Mouse (Mus musculus): Measurements from ENCODE around the gene Troap. TPM values are rescaled to one million over a fixed set of nuclear protein-coding genes. Genes with fewer than 3 reads are reported as not detected.
"Not testable (repeated sequence)": the region's sequence is repeated elsewhere in the genome, so short reads cannot be mapped to it uniquely, and the experiment has no call there.

Gene Troap
- polyA plus RNA-seq, 1 experiment from 2014 or later: 13.3 TPM

GRCm38 (mm10) chr15:99039306-99039705, 35.1 kb upstream of the Troap start:
- Histone ChIP-seq H3K27me3 (ENCODE audit: control insufficient read depth, insufficient read depth, low read depth, low read length) (no peaks in the 10 kb centered on the region), H3K36me3 (ENCODE audit: control insufficient read depth, insufficient read depth) (peaks cover 35% of the 10 kb centered on the region), H3K4me3 (ENCODE audit: low read depth, low read length) (no peak overlapping the region), H3K9ac (ENCODE audit: low read depth, low read length) (no peak overlapping the region), H3K9me3 (replicated peaks; ENCODE audit: control insufficient read depth, low read length) (no peaks in the 10 kb centered on the region), H3K4me2 (ENCODE audit: low read depth, low read length) (no peak overlapping the region), H3K27ac (ENCODE audit: low read length) (no peak overlapping the region), H3K4me1 (ENCODE audit: control insufficient read depth, low read depth, low read length) (peaks cover 9% of the 10 kb centered on the region)
- 66% methylated on average over 4 of the region's 4 CpGs for WGBS (ENCODE audit: insufficient replicate concordance)
- ATAC-seq (ENCODE audit: low read depth): no peak

- peaks cover 25% of the 10 kb centered on the region for H3K36me3 ChIP-seq (ENCODE audit: control insufficient read depth, insufficient read depth)
- no peak overlapping the region for H3K9ac ChIP-seq (ENCODE audit: low read depth, low read length)
- WGBS (ENCODE audit: insufficient replicate concordance): 59% methylated on average over 26 of the region's 26 CpGs
- H3K4me2 ChIP-seq (ENCODE audit: low read depth, low read length): no peak overlapping the region
- peaks cover 2% of the 10 kb centered on the region; the same call in 1 of the 2 replicates for H3K4me1 ChIP-seq (ENCODE audit: control insufficient read depth, low read depth, low read length)
- no peaks in the 10 kb centered on the region for H3K9me3 ChIP-seq (replicated peaks; ENCODE audit: control insufficient read depth, low read length)
- no peaks in the 10 kb centered on the region for H3K27me3 ChIP-seq (ENCODE audit: control insufficient read depth, insufficient read depth, low read depth, low read length)
- no peak overlapping the region for H3K27ac ChIP-seq (ENCODE audit: low read length)
- ATAC-seq (ENCODE audit: low read depth): no peak
- no peak overlapping the region for H3K4me3 ChIP-seq (ENCODE audit: low read depth, low read length)
Measured at GRCm38 (mm10) chr15:99039996-99040919, 34.1 kb upstream of the Troap start.

- Histone ChIP-seq H3K9ac (ENCODE audit: low read depth, low read length) (no peak overlapping the region), H3K36me3 (ENCODE audit: control insufficient read depth, insufficient read depth) (peaks cover 16% of the 10 kb centered on the region), H3K9me3 (replicated peaks; ENCODE audit: control insufficient read depth, low read length) (no peaks in the 10 kb centered on the region), H3K4me3 (ENCODE audit: low read depth, low read length) (no peak overlapping the region), H3K4me1 (ENCODE audit: control insufficient read depth, low read depth, low read length) (peaks cover under 1% of the 10 kb centered on the region; the same call in 1 of the 2 replicates), H3K27me3 (ENCODE audit: control insufficient read depth, insufficient read depth, low read depth, low read length) (no peaks in the 10 kb centered on the region), H3K27ac (ENCODE audit: low read length) (no peak overlapping the region), H3K4me2 (ENCODE audit: low read depth, low read length) (no peak overlapping the region)
- ATAC-seq (ENCODE audit: low read depth): no peak
- 65% methylated on average over 21 of the region's 21 CpGs for WGBS (ENCODE audit: insufficient replicate concordance)
Measured at GRCm38 (mm10) chr15:99040920-99041856, 33.2 kb upstream of the Troap start.

GRCm38 (mm10) chr15:99042334-99042733, 32.0 kb upstream of the Troap start:
- Histone ChIP-seq H3K4me2 (ENCODE audit: low read depth, low read length) (no peak overlapping the region), H3K36me3 (ENCODE audit: control insufficient read depth, insufficient read depth) (peaks cover 9% of the 10 kb centered on the region; the same call in 1 of the 2 replicates), H3K4me1 (ENCODE audit: control insufficient read depth, low read depth, low read length) (no peaks in the 10 kb centered on the region; the same call in 1 of the 2 replicates), H3K9me3 (replicated peaks; ENCODE audit: control insufficient read depth, low read length) (no peaks in the 10 kb centered on the region), H3K9ac (ENCODE audit: low read depth, low read length) (no peak overlapping the region), H3K27me3 (ENCODE audit: control insufficient read depth, insufficient read depth, low read depth, low read length) (no peaks in the 10 kb centered on the region), H3K27ac (ENCODE audit: low read length) (no peak overlapping the region), H3K4me3 (ENCODE audit: low read depth, low read length) (no peak overlapping the region)
- 53% methylated on average over 5 of the region's 5 CpGs for WGBS (ENCODE audit: insufficient replicate concordance)
- ATAC-seq (ENCODE audit: low read depth): peak; percentile 63

- Histone ChIP-seq H3K4me2 (ENCODE audit: low read depth, low read length) (no peak overlapping the region), H3K4me3 (ENCODE audit: low read depth, low read length) (no peak overlapping the region), H3K9ac (ENCODE audit: low read depth, low read length) (no peak overlapping the region), H3K36me3 (ENCODE audit: control insufficient read depth, insufficient read depth) (no peaks in the 10 kb centered on the region), H3K9me3 (replicated peaks; ENCODE audit: control insufficient read depth, low read length) (no peaks in the 10 kb centered on the region), H3K27ac (ENCODE audit: low read length) (no peak overlapping the region), H3K27me3 (ENCODE audit: control insufficient read depth, insufficient read depth, low read depth, low read length) (no peaks in the 10 kb centered on the region), H3K4me1 (ENCODE audit: control insufficient read depth, low read depth, low read length) (no peaks in the 10 kb centered on the region; the same call in 1 of the 2 replicates)
- ATAC-seq (ENCODE audit: low read depth): no peak
- WGBS (ENCODE audit: insufficient replicate concordance): 48% methylated on average over 3 of the region's 3 CpGs
Measured at GRCm38 (mm10) chr15:99044854-99045253, 29.5 kb upstream of the Troap start.

GRCm38 (mm10) chr15:99045734-99046133, 28.6 kb upstream of the Troap start:
- not testable (repeated sequence) for H3K27me3 ChIP-seq (ENCODE audit: control insufficient read depth, insufficient read depth, low read depth, low read length); H3K4me3 ChIP-seq (ENCODE audit: low read depth, low read length); H3K9ac ChIP-seq (ENCODE audit: low read depth, low read length); H3K4me2 ChIP-seq (ENCODE audit: low read depth, low read length); H3K36me3 ChIP-seq (ENCODE audit: control insufficient read depth, insufficient read depth); H3K27ac ChIP-seq (ENCODE audit: low read length); H3K9me3 ChIP-seq (replicated peaks; ENCODE audit: control insufficient read depth, low read length); H3K4me1 ChIP-seq (ENCODE audit: control insufficient read depth, low read depth, low read length); ATAC-seq (ENCODE audit: low read depth)
- WGBS (ENCODE audit: insufficient replicate concordance): 69% methylated on average over 6 of the region's 6 CpGs

- Histone ChIP-seq H3K36me3 (ENCODE audit: control insufficient read depth, insufficient read depth) (no peaks in the 10 kb centered on the region), H3K4me2 (ENCODE audit: low read depth, low read length) (no peak overlapping the region), H3K9me3 (replicated peaks; ENCODE audit: control insufficient read depth, low read length) (no peaks in the 10 kb centered on the region), H3K4me1 (ENCODE audit: control insufficient read depth, low read depth, low read length) (no peaks in the 10 kb centered on the region; the same call in 1 of the 2 replicates), H3K4me3 (ENCODE audit: low read depth, low read length) (no peak overlapping the region), H3K27ac (ENCODE audit: low read length) (no peak overlapping the region), H3K27me3 (ENCODE audit: control insufficient read depth, insufficient read depth, low read depth, low read length) (peaks cover 20% of the 10 kb centered on the region), H3K9ac (ENCODE audit: low read depth, low read length) (no peak overlapping the region)
- no peak for ATAC-seq (ENCODE audit: low read depth)
- WGBS (ENCODE audit: insufficient replicate concordance): 28% methylated on average over 13 of the region's 13 CpGs
Measured at GRCm38 (mm10) chr15:99049473-99050253, 24.7 kb upstream of the Troap start.

- Histone ChIP-seq H3K4me3 (ENCODE audit: low read depth, low read length) (no peak overlapping the region), H3K9ac (ENCODE audit: low read depth, low read length) (no peak overlapping the region), H3K27me3 (ENCODE audit: control insufficient read depth, insufficient read depth, low read depth, low read length) (peaks cover 57% of the 10 kb centered on the region), H3K36me3 (ENCODE audit: control insufficient read depth, insufficient read depth) (no peaks in the 10 kb centered on the region), H3K9me3 (replicated peaks; ENCODE audit: control insufficient read depth, low read length) (no peaks in the 10 kb centered on the region), H3K27ac (ENCODE audit: low read length) (no peak overlapping the region), H3K4me1 (ENCODE audit: control insufficient read depth, low read depth, low read length) (peaks cover 6% of the 10 kb centered on the region), H3K4me2 (ENCODE audit: low read depth, low read length) (no peak overlapping the region)
- WGBS (ENCODE audit: insufficient replicate concordance): 20% methylated on average over 9 of the region's 9 CpGs
- ATAC-seq (ENCODE audit: low read depth): no peak
Measured at GRCm38 (mm10) chr15:99053373-99053772, 21.0 kb upstream of the Troap start.

Data from liver, embryonic 16.5 days (tissue).